Mouse (Mus musculus) E14TG2a.4 (cell line): ENCODE data around the gene Fmnl2.

Experiments used
- H3K27me3 ChIP-seq: 2 replicates; pipeline ENCODE4 v1.6.1; 2014; ENCODE audit warnings: low read length, control low read depth; ENCODE audit not compliant: insufficient read depth
- H3K36me3 ChIP-seq: 2 replicates; pipeline ENCODE4 v1.6.1; 2014; ENCODE audit warnings: low read length, control low read depth; ENCODE audit not compliant: insufficient read depth
- H3K4me1 ChIP-seq: replicated peaks from 2 replicates; pipeline ENCODE4 v1.6.1; 2014; ENCODE audit warnings: low read depth, low read length, control low read depth
- H3K4me3 ChIP-seq: replicated peaks from 2 replicates; pipeline ENCODE4 v1.5.1; 2014; ENCODE audit warnings: mild to moderate bottlenecking, low read length
- H3K9me3 ChIP-seq: 2 replicates; pipeline ENCODE4 v1.6.1; 2014; ENCODE audit warnings: low read length, control low read depth
- CTCF ChIP-seq: conservative IDR thresholded peaks from 2 replicates; pipeline ENCODE4 v1.5.1; 2014; ENCODE audit warnings: low read length
- NANOG ChIP-seq: IDR thresholded peaks from 2 replicates; pipeline ENCODE4 v1.6.1; 2014; ENCODE audit warnings: borderline replicate concordance, low read length, mixed read lengths
- POU5F1 ChIP-seq: IDR thresholded peaks from 2 replicates; pipeline ENCODE4 v1.6.1; 2014; ENCODE audit warnings: low read length, borderline replicate concordance

Gene Fmnl2

GRCm38 (mm10) chr2:53146852-53147251 is 289.2 kb downstream of the Fmnl2 start:
- Histone ChIP-seq H3K36me3 (peaks cover 90% of the 10 kb centered on the region), H3K4me3 (no peak overlapping the region), H3K4me1 (peaks cover 11% of the 10 kb centered on the region), H3K27me3 (no peaks in the 10 kb centered on the region), H3K9me3 (no peaks in the 10 kb centered on the region)
- no peak for TF ChIP-seq NANOG
- TF ChIP-seq CTCF: no peak
- TF ChIP-seq POU5F1: no peak

- Histone ChIP-seq H3K4me1 (no peaks in the 10 kb centered on the region), H3K36me3 (peaks cover 39% of the 10 kb centered on the region), H3K9me3 (no peaks in the 10 kb centered on the region), H3K4me3 (no peak overlapping the region), H3K27me3 (no peaks in the 10 kb centered on the region)
- TF ChIP-seq NANOG (no peak), CTCF (no peak), POU5F1 (no peak)
These were observed 316.3 kb downstream of the Fmnl2 start for GRCm38 (mm10) chr2:53173966-53174365.

GRCm38 (mm10) chr2:53178966-53179365 is 321.3 kb downstream of the Fmnl2 start:
- H3K4me3 ChIP-seq: no peak overlapping the region
- no peaks in the 10 kb centered on the region for H3K27me3 ChIP-seq
- TF ChIP-seq NANOG (no peak), POU5F1 (no peak)
- no peaks in the 10 kb centered on the region for H3K9me3 ChIP-seq
- H3K4me1 ChIP-seq: peaks cover under 1% of the 10 kb centered on the region; the same call in 1 of the 2 replicates
- peaks cover 30% of the 10 kb centered on the region for H3K36me3 ChIP-seq

GRCm38 (mm10) chr2:53179876-53180275 is 322.2 kb downstream of the Fmnl2 start:
- H3K36me3 ChIP-seq: peaks cover 27% of the 10 kb centered on the region
- H3K4me1 ChIP-seq: peaks cover 5% of the 10 kb centered on the region; the same call in 1 of the 2 replicates
- no peaks in the 10 kb centered on the region for H3K27me3 ChIP-seq
- TF ChIP-seq NANOG: no peak
- no peak for TF ChIP-seq POU5F1
- no peak for TF ChIP-seq CTCF
- no peak overlapping the region for H3K4me3 ChIP-seq
- no peaks in the 10 kb centered on the region for H3K9me3 ChIP-seq
